Mouse (Mus musculus) MEL (cell line): Measurements from ENCODE around the gene Hsd17b2. TPM values are rescaled to one million over a fixed set of nuclear protein-coding genes. Genes with fewer than 3 reads are reported as not detected.

Experiments
- DNase-seq: peaks from one replicate; pipeline ENCODE4 v3.0.0; 2011; ENCODE audit warnings: low read depth, low spot score
- H3K27ac ChIP-seq: 2 replicates; pipeline ENCODE4 v1.5.1; 2012; ENCODE audit warnings: low read depth, mild to moderate bottlenecking, control low read depth, low read length, moderate library complexity; ENCODE audit not compliant: control insufficient read depth
- H3K27me3 ChIP-seq, 2 experiments: fragments of 150-350 bp in 1 of 2; sonication (generic) in 1 of 2; 2 replicates each; pipeline ENCODE4 v1.6.1; 2012; ENCODE audit warnings: low read length in 2 of 2, mild to moderate bottlenecking in 2 of 2, improper control_type of control experiment in 1 of 2, moderate library complexity in 1 of 2; ENCODE audit not compliant: insufficient read depth in 2 of 2, control insufficient read depth in 1 of 2
- H3K36me3 ChIP-seq, 2 experiments: 2 replicates each; pipeline ENCODE4 v1.6.1; 2012 to 2014; ENCODE audit warnings: low read length in 2 of 2, improper control_type of control experiment in 1 of 2, inconsistent platforms in 1 of 2, mild to moderate bottlenecking in 1 of 2; ENCODE audit not compliant: insufficient read depth in 2 of 2, control insufficient read depth in 1 of 2
- H3K4me1 ChIP-seq, 2 experiments: fragments of 150-350 bp in 1 of 2; sonication (generic) in 1 of 2; 2 replicates each; pipeline ENCODE4 v1.6.1; 2012; ENCODE audit warnings: low read length in 2 of 2, improper control_type of control experiment in 1 of 2, mild to moderate bottlenecking in 1 of 2; ENCODE audit not compliant: insufficient read depth in 2 of 2, control insufficient read depth in 1 of 2
- H3K4me3 ChIP-seq, 2 experiments: fragments of 150-350 bp in 1 of 2; sonication (generic) in 1 of 2; 2 replicates each; pipeline ENCODE4 v1.5.1; 2012; ENCODE audit warnings: low read depth in 2 of 2, low read length in 2 of 2, mild to moderate bottlenecking in 2 of 2, moderate library complexity in 2 of 2, control low read depth in 1 of 2, improper control_type of control experiment in 1 of 2; ENCODE audit not compliant: control insufficient read depth in 1 of 2, insufficient read depth in 1 of 2
- H3K79me2 ChIP-seq: 2 replicates; pipeline ENCODE4 v1.6.1; 2012; ENCODE audit warnings: mild to moderate bottlenecking, low read length, moderate library complexity; ENCODE audit not compliant: control insufficient read depth, poor library complexity, insufficient read depth
- H3K9ac ChIP-seq: 2 replicates; pipeline ENCODE4 v1.6.1; 2012; ENCODE audit warnings: low read depth, mild to moderate bottlenecking, control low read depth, low read length, moderate library complexity; ENCODE audit not compliant: control insufficient read depth, poor library complexity, severe bottlenecking
- H3K9me3 ChIP-seq: fragments of 150-350 bp; sonication (generic); replicated peaks from 2 replicates; pipeline ENCODE4 v1.6.1; 2012; ENCODE audit warnings: mild to moderate bottlenecking, low read length, improper control_type of control experiment, moderate library complexity; ENCODE audit not compliant: insufficient read depth
- BHLHE40 ChIP-seq: IDR thresholded peaks from 2 replicates; pipeline ENCODE4 v1.6.1; 2012; ENCODE audit warnings: low read depth, mild to moderate bottlenecking, inconsistent platforms, low read length, improper control_type of control experiment, borderline replicate concordance
- CHD2 ChIP-seq: IDR thresholded peaks from 2 replicates; pipeline ENCODE4 v1.6.1; 2011; ENCODE audit warnings: low read length, improper control_type of control experiment
- E2F4 ChIP-seq: IDR thresholded peaks from 2 replicates; pipeline ENCODE4 v1.6.1; 2011; ENCODE audit warnings: low read depth, low read length, improper control_type of control experiment, borderline replicate concordance
- ELF1 ChIP-seq: IDR thresholded peaks from 2 replicates; pipeline ENCODE4 v1.6.1; 2014; ENCODE audit warnings: low read depth, mild to moderate bottlenecking, inconsistent platforms, low read length, improper control_type of control experiment, moderate library complexity
- EP300 ChIP-seq, 2 experiments: IDR thresholded peaks; 2 replicates each; pipeline ENCODE4 v1.6.1; 2011; ENCODE audit warnings: improper control_type of control experiment in 2 of 2, low read length in 2 of 2, low read depth in 1 of 2, mild to moderate bottlenecking in 1 of 2
- GABPA ChIP-seq: IDR thresholded peaks from 2 replicates; pipeline ENCODE4 v1.6.1; 2012; ENCODE audit warnings: low read depth, mild to moderate bottlenecking, inconsistent platforms, low read length, improper control_type of control experiment, moderate library complexity
- HCFC1 ChIP-seq: IDR thresholded peaks from 2 replicates; pipeline ENCODE4 v1.6.1; 2012; ENCODE audit warnings: low read depth, mild to moderate bottlenecking, inconsistent platforms, low read length, improper control_type of control experiment, moderate library complexity
- JUND ChIP-seq: IDR thresholded peaks from 2 replicates; pipeline ENCODE4 v1.6.1; 2011; ENCODE audit warnings: low read depth, mild to moderate bottlenecking, improper control_type of control experiment, low read length
- KAT2A ChIP-seq: conservative IDR thresholded peaks from 2 replicates; pipeline ENCODE4 v1.6.1; 2012; ENCODE audit warnings: low read depth, low read length, improper control_type of control experiment, inconsistent platforms
- MAFK ChIP-seq: IDR thresholded peaks from 2 replicates; pipeline ENCODE4 v1.6.1; 2011; ENCODE audit warnings: low read depth, mild to moderate bottlenecking, low read length, improper control_type of control experiment, borderline replicate concordance
- MAZ ChIP-seq: IDR thresholded peaks from 2 replicates; pipeline ENCODE4 v1.6.1; 2012; ENCODE audit warnings: low read depth, mild to moderate bottlenecking, inconsistent platforms, low read length, improper control_type of control experiment
- MXI1 ChIP-seq: IDR thresholded peaks from 2 replicates; pipeline ENCODE4 v1.6.1; 2011; ENCODE audit warnings: mild to moderate bottlenecking, low read depth, low read length, improper control_type of control experiment
- MYB ChIP-seq: IDR thresholded peaks from 2 replicates; pipeline ENCODE4 v1.6.1; 2011; ENCODE audit warnings: mild to moderate bottlenecking, low read depth, low read length, improper control_type of control experiment
- NELFE ChIP-seq: IDR thresholded peaks from 2 replicates; pipeline ENCODE4 v1.6.1; 2011; ENCODE audit warnings: low read depth, low read length, improper control_type of control experiment
- POLR2A ChIP-seq, 2 experiments: IDR thresholded peaks; 2 replicates each; pipeline ENCODE4 v1.6.1; 2011 to 2012; ENCODE audit warnings: low read length in 2 of 2, mild to moderate bottlenecking in 2 of 2, control low read depth in 1 of 2, improper control_type of control experiment in 1 of 2, low read depth in 1 of 2, moderate library complexity in 1 of 2; ENCODE audit not compliant: control insufficient read depth in 1 of 2, insufficient read depth in 1 of 2, poor library complexity in 1 of 2
- POLR2AphosphoS2 ChIP-seq: IDR thresholded peaks from 2 replicates; pipeline ENCODE4 v1.6.1; 2011; ENCODE audit warnings: low read length, improper control_type of control experiment
- POLR2AphosphoS5 ChIP-seq: IDR thresholded peaks from 2 replicates; pipeline ENCODE4 v1.6.1; 2012; ENCODE audit warnings: low read depth, borderline replicate concordance, mild to moderate bottlenecking, inconsistent platforms, low read length, moderate library complexity, mixed read lengths
- SIN3A ChIP-seq: IDR thresholded peaks from 2 replicates; pipeline ENCODE4 v1.6.1; 2012; ENCODE audit warnings: low read length, improper control_type of control experiment, inconsistent platforms
- TAL1 ChIP-seq: IDR thresholded peaks from 2 replicates; pipeline ENCODE4 v1.6.1; 2012; ENCODE audit warnings: mild to moderate bottlenecking, inconsistent platforms, low read length, moderate library complexity, mixed read lengths
- TBP ChIP-seq: IDR thresholded peaks from 2 replicates; pipeline ENCODE4 v1.8.0; 2011; ENCODE audit warnings: low read depth, low read length, improper control_type of control experiment
- TCF12 ChIP-seq: IDR thresholded peaks from 2 replicates; pipeline ENCODE4 v1.6.1; 2014; ENCODE audit warnings: low read depth, mild to moderate bottlenecking, inconsistent platforms, low read length, improper control_type of control experiment, moderate library complexity
- UBTF ChIP-seq: IDR thresholded peaks from 2 replicates; pipeline ENCODE4 v1.6.1; 2012; ENCODE audit warnings: low read depth, mild to moderate bottlenecking, inconsistent platforms, low read length, improper control_type of control experiment, moderate library complexity, borderline replicate concordance; ENCODE audit not compliant: insufficient read depth
- ZC3H11A ChIP-seq: IDR thresholded peaks from 2 replicates; pipeline ENCODE4 v1.6.1; 2012; ENCODE audit warnings: low read depth, mild to moderate bottlenecking, inconsistent platforms, low read length, improper control_type of control experiment
- ZKSCAN1 ChIP-seq: IDR thresholded peaks from 2 replicates; pipeline ENCODE4 v1.6.1; 2012; ENCODE audit warnings: low read depth, mild to moderate bottlenecking, inconsistent platforms, low read length, improper control_type of control experiment, moderate library complexity
- ZMIZ1 ChIP-seq: IDR thresholded peaks from 2 replicates; pipeline ENCODE4 v1.6.1; 2012; ENCODE audit warnings: low read depth, mild to moderate bottlenecking, inconsistent platforms, low read length, improper control_type of control experiment, moderate library complexity
- polyA plus RNA-seq, 2 experiments: library from polyadenylated mRNA; stranded (reverse) in 1 of 2; unstranded in 1 of 2; fragments of >175 nt in 1 of 2; fragments of >200 nt in 1 of 2; gene quantifications; 2 replicates each; pipeline versions ENCODE4 v1.2.1 to v1.2.4; 2012; ENCODE audit warnings: low replicate concordance in 2 of 2, low read depth in 1 of 2; ENCODE audit not compliant: insufficient read length in 2 of 2, insufficient read depth in 1 of 2, missing spikeins in 1 of 2
- total RNA-seq: library from RNA; depleted of rRNA; stranded (reverse); fragments of 300-350 nt; gene quantifications from 2 replicates; pipeline ENCODE4 v1.2.3, GENCODE M21; 2012

The Hsd17b2 gene
- total and polyA plus RNA-seq, 3 experiments: not detected

GRCm38 (mm10) chr8:117658990-117659389 is 42.7 kb upstream of the Hsd17b2 start:
- H3K9me3 ChIP-seq: no peaks in the 10 kb centered on the region
- no peaks in the 10 kb centered on the region for H3K27me3 ChIP-seq
- H3K36me3 ChIP-seq: no peaks in the 10 kb centered on the region
- no peak for DNase-seq
- H3K4me3 ChIP-seq: no peak overlapping the region
- no peak overlapping the region for H3K27ac ChIP-seq
- no peaks in the 10 kb centered on the region for H3K79me2 ChIP-seq
- no peak overlapping the region for H3K9ac ChIP-seq
- TF ChIP-seq KAT2A: no peak
- no peak for TF ChIP-seq HCFC1
- TF ChIP-seq MYB: no peak
- no peak for TF ChIP-seq POLR2AphosphoS5
- TF ChIP-seq ZMIZ1: no peak
- TF ChIP-seq EP300 (IDR thresholded peaks at IDR 0.05; ENCODE audit: low read depth in 1 of 2, low read length in 2 of 2): no peak
- TF ChIP-seq MXI1: no peak
- TF ChIP-seq ELF1: no peak
- TF ChIP-seq GABPA: no peak
- TF ChIP-seq JUND: no peak
- no peak for TF ChIP-seq SIN3A
- H3K4me1 ChIP-seq: no peaks in the 10 kb centered on the region

- Histone ChIP-seq H3K27me3 (no peaks in the 10 kb centered on the region), H3K27ac (no peak overlapping the region), H3K4me3 (no peak overlapping the region), H3K9ac (no peak overlapping the region)
- TF ChIP-seq TAL1: no peak
- TF ChIP-seq, all 39 proteins: peak for 0
- no peaks in the 10 kb centered on the region for H3K79me2 ChIP-seq
- no peaks in the 10 kb centered on the region for H3K4me1 ChIP-seq
- no peak for DNase-seq
- no peaks in the 10 kb centered on the region for H3K9me3 ChIP-seq
- no peaks in the 10 kb centered on the region for H3K36me3 ChIP-seq
Observed at GRCm38 (mm10) chr8:117660358-117661031, 41.2 kb upstream of the Hsd17b2 start.

- H3K4me3 ChIP-seq: no peak overlapping the region
- H3K79me2 ChIP-seq: no peaks in the 10 kb centered on the region
- no peaks in the 10 kb centered on the region for H3K9me3 ChIP-seq
- no peaks in the 10 kb centered on the region for H3K27me3 ChIP-seq
- H3K27ac ChIP-seq: no peak overlapping the region
- H3K9ac ChIP-seq: no peak overlapping the region
- DNase-seq: no peak
- H3K4me1 ChIP-seq: no peaks in the 10 kb centered on the region
- no peaks in the 10 kb centered on the region for H3K36me3 ChIP-seq
- TF ChIP-seq TCF12 (no peak), TBP (no peak), MAFK (no peak), CHD2 (no peak), POLR2AphosphoS2 (no peak), UBTF (no peak), TAL1 (no peak), ZC3H11A (no peak), MAZ (no peak), BHLHE40 (no peak), ZKSCAN1 (no peak), E2F4 (no peak), NELFE (no peak), POLR2A (IDR thresholded peaks at IDR 0.05; ENCODE audit: control insufficient read depth in 1 of 2, insufficient read depth in 1 of 2, low read depth in 1 of 2, low read length in 2 of 2, poor library complexity in 1 of 2) (no peak)
Observed at GRCm38 (mm10) chr8:117667349-117668124, 34.2 kb upstream of the Hsd17b2 start.
